Mouse (Mus musculus): ENCODE data around the gene Amotl2. TPM values are rescaled to one million over a fixed set of nuclear protein-coding genes. Genes with fewer than 3 reads are reported as not detected.
A peak's percentile ranks its signal among the peaks of the same experiment; 100 is the strongest.

The Amotl2 gene
- total and polyA plus RNA-seq, 2 experiments from 2014 or later = 31.0 to 116 TPM

- H3K9me3 ChIP-seq (ENCODE audit: low read length) = no peaks in the 10 kb centered on the region
- H3K36me3 ChIP-seq (ENCODE audit: insufficient read depth, low read length) = peaks cover 61% of the 10 kb centered on the region
- no peaks in the 10 kb centered on the region for H3K27me3 ChIP-seq (ENCODE audit: insufficient read depth, low read length)
- 67% methylated on average over 5 of the region's 5 CpGs for WGBS
- H3K4me2 ChIP-seq (ENCODE audit: low read depth, low read length) = no peak overlapping the region
- H3K4me3 ChIP-seq (ENCODE audit: low read length) = no peak overlapping the region
- H3K27ac ChIP-seq = no peak overlapping the region
- no peak overlapping the region for H3K9ac ChIP-seq (replicated peaks; ENCODE audit: low read length)
- no peak for ATAC-seq
- DNase-seq (ENCODE audit: low spot score) = no peak
- no peak for TF ChIP-seq CTCF (IDR thresholded peaks at IDR 0.05; ENCODE audit: low read depth)
- no peaks in the 10 kb centered on the region for H3K4me1 ChIP-seq (ENCODE audit: insufficient read depth, low read length)
These were observed 15.9 kb downstream of the Amotl2 start for GRCm38 (mm10) chr9:102732326-102732865.

- Histone ChIP-seq H3K27ac (no peak overlapping the region), H3K4me1 (ENCODE audit: insufficient read depth, low read length) (no peaks in the 10 kb centered on the region), H3K9me3 (ENCODE audit: low read length) (no peaks in the 10 kb centered on the region), H3K4me2 (ENCODE audit: low read depth, low read length) (no peak overlapping the region), H3K36me3 (ENCODE audit: insufficient read depth, low read length) (peaks cover 51% of the 10 kb centered on the region), H3K27me3 (ENCODE audit: insufficient read depth, low read length) (no peaks in the 10 kb centered on the region), H3K9ac (replicated peaks; ENCODE audit: low read length) (no peak overlapping the region), H3K4me3 (ENCODE audit: low read length) (no peak overlapping the region)
- ATAC-seq (no peak), DNase-seq (ENCODE audit: low spot score) (no peak)
- TF ChIP-seq CTCF (IDR thresholded peaks at IDR 0.05; ENCODE audit: low read depth) = no peak
- 95% methylated on average over 5 of the region's 5 CpGs for WGBS
These were observed 17.0 kb downstream of the Amotl2 start for GRCm38 (mm10) chr9:102733459-102733858.

GRCm38 (mm10) chr9:102733999-102734738 is 17.7 kb downstream of the Amotl2 start:
- TF ChIP-seq CTCF (IDR thresholded peaks at IDR 0.05; ENCODE audit: low read depth) = no peak
- Histone ChIP-seq H3K27ac (no peak overlapping the region), H3K27me3 (ENCODE audit: insufficient read depth, low read length) (no peaks in the 10 kb centered on the region), H3K9me3 (ENCODE audit: low read length) (no peaks in the 10 kb centered on the region), H3K36me3 (ENCODE audit: insufficient read depth, low read length) (peaks cover 44% of the 10 kb centered on the region), H3K4me3 (ENCODE audit: low read length) (no peak overlapping the region), H3K9ac (replicated peaks; ENCODE audit: low read length) (no peak overlapping the region), H3K4me2 (ENCODE audit: low read depth, low read length) (no peak overlapping the region), H3K4me1 (ENCODE audit: insufficient read depth, low read length) (no peaks in the 10 kb centered on the region)
- DNase-seq (ENCODE audit: low spot score) (no peak), ATAC-seq (no peak)
- 73% methylated on average over 9 of the region's 9 CpGs for WGBS

GRCm38 (mm10) chr9:102734739-102735075 is 18.2 kb downstream of the Amotl2 start:
- TF ChIP-seq CTCF (IDR thresholded peaks at IDR 0.05; ENCODE audit: low read depth) = no peak
- ATAC-seq (no peak), DNase-seq (ENCODE audit: low spot score) (no peak)
- Histone ChIP-seq H3K4me1 (ENCODE audit: insufficient read depth, low read length) (no peaks in the 10 kb centered on the region), H3K4me3 (ENCODE audit: low read length) (no peak overlapping the region), H3K9ac (replicated peaks; ENCODE audit: low read length) (no peak overlapping the region), H3K27me3 (ENCODE audit: insufficient read depth, low read length) (no peaks in the 10 kb centered on the region), H3K27ac (no peak overlapping the region), H3K4me2 (ENCODE audit: low read depth, low read length) (no peak overlapping the region), H3K36me3 (ENCODE audit: insufficient read depth, low read length) (peaks cover 38% of the 10 kb centered on the region), H3K9me3 (ENCODE audit: low read length) (no peaks in the 10 kb centered on the region)
- 27% methylated on average over 1 of the region's 1 CpGs for WGBS

- DNase-seq (ENCODE audit: low spot score) (no peak), ATAC-seq (no peak)
- H3K36me3 ChIP-seq (ENCODE audit: insufficient read depth, low read length) = peaks cover 33% of the 10 kb centered on the region
- H3K27me3 ChIP-seq (ENCODE audit: insufficient read depth, low read length) = no peaks in the 10 kb centered on the region
- H3K9me3 ChIP-seq (ENCODE audit: low read length) = no peaks in the 10 kb centered on the region
- no peaks in the 10 kb centered on the region for H3K4me1 ChIP-seq (ENCODE audit: insufficient read depth, low read length)
- WGBS = 82% methylated on average over 3 of the region's 3 CpGs
- no peak for TF ChIP-seq CTCF (IDR thresholded peaks at IDR 0.05; ENCODE audit: low read depth)
- no peak overlapping the region for H3K27ac ChIP-seq
- H3K9ac ChIP-seq (replicated peaks; ENCODE audit: low read length) = no peak overlapping the region
- H3K4me3 ChIP-seq (ENCODE audit: low read length) = no peak overlapping the region
- H3K4me2 ChIP-seq (ENCODE audit: low read depth, low read length) = no peak overlapping the region
These were observed 18.8 kb downstream of the Amotl2 start for GRCm38 (mm10) chr9:102735231-102735630.

- Histone ChIP-seq H3K4me1 (ENCODE audit: insufficient read depth, low read length) (no peaks in the 10 kb centered on the region), H3K36me3 (ENCODE audit: insufficient read depth, low read length) (peaks cover 25% of the 10 kb centered on the region), H3K27ac (no peak overlapping the region), H3K4me2 (ENCODE audit: low read depth, low read length) (no peak overlapping the region), H3K4me3 (ENCODE audit: low read length) (no peak overlapping the region), H3K9ac (replicated peaks; ENCODE audit: low read length) (no peak overlapping the region), H3K27me3 (ENCODE audit: insufficient read depth, low read length) (no peaks in the 10 kb centered on the region), H3K9me3 (ENCODE audit: low read length) (no peaks in the 10 kb centered on the region)
- 57% methylated on average over 1 of the region's 1 CpGs for WGBS
- TF ChIP-seq CTCF (IDR thresholded peaks at IDR 0.05; ENCODE audit: low read depth) = no peak
- DNase-seq (ENCODE audit: low spot score) (no peak), ATAC-seq (no peak)
These were observed 19.5 kb downstream of the Amotl2 start for GRCm38 (mm10) chr9:102735996-102736395.

- no peak overlapping the region for H3K4me3 ChIP-seq (ENCODE audit: low read length)
- DNase-seq (ENCODE audit: low spot score) (no peak), ATAC-seq (peak; percentile 56; the same call in 1 of the 2 replicates)
- H3K9ac ChIP-seq (replicated peaks; ENCODE audit: low read length) = no peak overlapping the region
- 13% methylated on average over 1 of the region's 1 CpGs for WGBS
- H3K4me1 ChIP-seq (ENCODE audit: insufficient read depth, low read length) = no peaks in the 10 kb centered on the region
- no peaks in the 10 kb centered on the region for H3K27me3 ChIP-seq (ENCODE audit: insufficient read depth, low read length)
- H3K36me3 ChIP-seq (ENCODE audit: insufficient read depth, low read length) = peaks cover 11% of the 10 kb centered on the region; the same call in 1 of the 2 replicates
- H3K4me2 ChIP-seq (ENCODE audit: low read depth, low read length) = no peak overlapping the region
- H3K27ac ChIP-seq = no peak overlapping the region
- H3K9me3 ChIP-seq (ENCODE audit: low read length) = no peaks in the 10 kb centered on the region
- TF ChIP-seq CTCF (IDR thresholded peaks at IDR 0.05; ENCODE audit: low read depth) = no peak
These were observed 20.9 kb downstream of the Amotl2 start for GRCm38 (mm10) chr9:102737405-102737804.
